Mouse (Mus musculus): Measurements from ENCODE around the gene Dnmt3a. TPM values are rescaled to one million over a fixed set of nuclear protein-coding genes. Genes with fewer than 3 reads are reported as not detected.

Dnmt3a gene
- polyA plus RNA-seq, 1 experiment from 2014 or later: 13.3 TPM

DNA sequence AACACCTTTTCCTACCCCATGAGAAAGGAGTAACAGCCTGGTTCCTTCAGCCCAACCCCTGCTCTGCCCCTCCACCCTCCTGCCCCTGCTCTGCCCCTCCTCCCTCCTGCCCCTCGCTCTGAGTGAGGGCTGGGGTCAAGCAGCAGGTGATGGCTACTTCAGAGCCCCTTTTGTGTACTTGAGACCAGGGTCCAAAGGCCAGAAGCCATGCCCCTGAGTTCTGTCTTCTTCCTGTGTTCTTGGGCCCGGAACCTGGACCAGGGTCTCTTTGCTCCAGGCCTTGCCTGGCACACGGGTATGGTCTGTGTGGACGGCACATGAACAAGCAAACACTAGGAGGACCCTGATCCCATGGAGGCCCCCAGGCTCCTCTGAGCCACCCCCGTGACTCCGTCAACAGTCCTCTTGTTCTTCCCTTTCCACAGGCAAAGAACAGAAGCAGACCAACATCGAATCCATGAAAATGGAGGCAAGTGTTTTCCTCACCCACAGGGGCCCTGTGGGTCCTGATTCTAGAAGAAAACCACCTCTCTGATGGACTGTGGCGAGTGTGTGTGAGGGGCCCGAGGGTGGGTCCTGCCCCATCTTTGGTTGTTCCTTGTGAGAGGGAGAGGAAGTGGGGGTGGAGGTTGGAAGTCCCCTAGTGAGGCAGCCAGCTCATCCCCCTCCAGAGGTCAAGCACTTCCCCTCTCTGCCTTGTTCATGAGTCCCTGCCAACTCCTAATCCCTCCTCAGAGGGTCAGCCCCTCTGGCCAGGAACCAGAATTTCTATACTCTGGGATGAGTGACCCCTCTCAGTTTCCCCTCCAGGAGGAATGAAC lies 66.8 kb downstream of the Dnmt3a start:
- no peak for TF ChIP-seq CTCF (IDR thresholded peaks at IDR 0.05)
- ChIA-PET CTCF (no interaction called here), POLR2A (no interaction called here)
- no peak for DNase-seq (ENCODE audit: low read depth, low spot score)
- no peaks in the 10 kb centered on the region for H3K27me3 ChIP-seq
- ATAC-seq: no peak
- in situ Hi-C loops (cut with MboI; ENCODE audit: low pct_unique_long_range_greater_than_20kb): no loop called here

DNA sequence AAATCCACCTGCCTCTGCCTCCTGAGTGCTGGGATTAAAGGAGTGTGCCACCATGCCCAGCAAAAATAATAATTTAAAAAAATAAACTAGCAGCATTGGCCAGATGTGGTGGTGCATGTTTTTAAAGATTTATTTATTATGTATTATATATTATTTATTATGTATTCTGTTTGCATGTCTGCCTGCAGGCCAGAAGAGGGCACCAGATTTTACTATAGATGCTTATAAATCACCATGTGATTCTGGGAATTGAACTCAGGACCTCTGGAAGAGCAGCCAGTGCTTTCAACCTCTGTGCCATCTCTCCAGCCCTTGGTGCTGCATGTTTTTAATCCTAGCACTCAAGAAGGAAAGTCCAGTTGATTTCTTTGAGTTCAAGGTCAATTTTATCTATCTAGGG lies 69.7 kb downstream of the Dnmt3a start:
- H3K27me3 ChIP-seq: no peaks in the 10 kb centered on the region
- in situ Hi-C loops (cut with MboI; ENCODE audit: low pct_unique_long_range_greater_than_20kb): no loop called here
- CTCF ChIA-PET: no interaction called here
- ATAC-seq (no peak), DNase-seq (ENCODE audit: low read depth, low spot score) (no peak)
- POLR2A ChIA-PET: no interaction called here
- TF ChIP-seq CTCF (IDR thresholded peaks at IDR 0.05): no peak

DNA sequence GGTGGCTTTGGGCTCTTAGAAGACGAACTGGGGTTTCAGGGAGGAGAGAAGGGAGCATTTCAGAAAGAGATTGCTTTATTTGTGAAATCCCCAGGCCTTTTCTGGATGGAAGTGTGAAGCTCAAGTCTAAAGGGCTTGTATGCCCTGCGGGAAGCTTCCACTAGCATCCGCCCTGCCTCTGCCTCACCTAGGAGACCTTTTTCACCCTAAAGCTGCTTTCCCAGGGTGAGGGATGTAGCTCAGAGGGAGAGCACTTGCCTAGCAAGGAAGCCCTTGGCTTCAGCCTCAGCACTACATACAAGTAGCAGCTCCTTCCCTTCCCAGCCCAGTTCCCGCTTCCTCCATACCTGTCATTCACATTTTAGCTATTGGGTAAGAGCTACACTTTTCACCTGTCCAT lies 71.6 kb downstream of the Dnmt3a start:
- ChIA-PET POLR2A (no interaction called here), CTCF (interaction anchor here (3.0 kb wide), 1 partner anchor 11 kb away, joined by 11 read pairs; no protein-coding TSS in a partner anchor)
- H3K27me3 ChIP-seq: no peaks in the 10 kb centered on the region
- in situ Hi-C loops (cut with MboI; ENCODE audit: low pct_unique_long_range_greater_than_20kb): no loop called here
- TF ChIP-seq CTCF (IDR thresholded peaks at IDR 0.05): no peak
- ATAC-seq (no peak), DNase-seq (ENCODE audit: low read depth, low spot score) (no peak)

DNA sequence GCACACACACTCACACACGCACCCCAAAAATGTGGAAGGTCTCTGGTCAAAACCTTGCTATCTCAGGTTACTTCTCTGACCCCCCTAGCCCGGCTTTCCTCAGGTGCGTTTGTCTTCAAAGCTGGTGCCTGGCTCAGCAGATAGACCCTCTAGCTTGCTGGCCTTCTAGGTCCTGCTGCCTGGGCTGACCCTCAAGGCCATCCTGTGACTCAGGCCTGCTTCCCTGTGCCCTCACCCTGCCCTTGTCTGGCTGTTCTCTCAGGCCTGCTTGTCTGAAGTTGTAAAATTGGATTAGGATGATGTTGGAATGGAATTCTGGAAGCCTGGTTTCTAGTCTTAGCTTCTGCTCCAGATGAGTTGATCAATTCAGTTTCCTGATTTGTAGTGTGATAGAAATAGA lies 75.7 kb downstream of the Dnmt3a start:
- in situ Hi-C loops (cut with MboI; ENCODE audit: low pct_unique_long_range_greater_than_20kb): no loop called here
- no peak for TF ChIP-seq CTCF (IDR thresholded peaks at IDR 0.05)
- ATAC-seq: no peak
- no peak for DNase-seq (ENCODE audit: low read depth, low spot score)
- ChIA-PET CTCF (no interaction called here), POLR2A (no interaction called here)
- no peaks in the 10 kb centered on the region for H3K27me3 ChIP-seq

DNA sequence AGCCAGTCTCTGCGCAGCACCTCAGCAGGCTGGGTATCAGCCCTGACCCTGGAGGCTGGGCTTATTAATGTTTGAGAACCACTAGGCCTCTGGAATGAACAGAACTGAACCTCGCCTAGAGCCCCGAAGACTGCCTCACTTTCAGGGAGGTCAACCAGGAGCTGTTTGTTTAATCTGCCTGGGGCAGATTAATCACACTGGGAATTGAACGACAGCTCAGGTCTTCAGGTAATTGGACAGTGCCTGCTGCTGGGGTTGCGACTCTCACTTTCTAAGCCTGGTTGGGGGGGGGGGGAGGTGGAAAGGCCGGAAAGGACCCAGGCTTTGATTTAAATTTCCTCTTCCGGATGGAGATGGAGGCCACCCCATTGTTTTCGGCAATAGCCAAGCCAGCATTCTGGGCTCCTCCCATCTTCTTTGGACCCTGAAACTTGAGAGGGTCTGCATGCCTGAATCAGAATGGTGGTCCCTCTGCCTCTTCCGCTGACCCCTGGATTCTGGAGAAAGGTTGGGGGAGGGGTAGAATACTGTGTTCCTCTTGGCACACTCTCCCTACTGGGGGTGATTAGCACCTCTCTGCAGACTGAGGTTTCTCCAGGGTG lies 79.2 kb downstream of the Dnmt3a start:
- CTCF ChIA-PET: no interaction called here
- POLR2A ChIA-PET: no interaction called here
- no peaks in the 10 kb centered on the region for H3K27me3 ChIP-seq
- DNase-seq (ENCODE audit: low read depth, low spot score): no peak
- no peak for TF ChIP-seq CTCF (IDR thresholded peaks at IDR 0.05)
- ATAC-seq: no peak
- in situ Hi-C loops (cut with MboI; ENCODE audit: low pct_unique_long_range_greater_than_20kb): no loop called here

DNA sequence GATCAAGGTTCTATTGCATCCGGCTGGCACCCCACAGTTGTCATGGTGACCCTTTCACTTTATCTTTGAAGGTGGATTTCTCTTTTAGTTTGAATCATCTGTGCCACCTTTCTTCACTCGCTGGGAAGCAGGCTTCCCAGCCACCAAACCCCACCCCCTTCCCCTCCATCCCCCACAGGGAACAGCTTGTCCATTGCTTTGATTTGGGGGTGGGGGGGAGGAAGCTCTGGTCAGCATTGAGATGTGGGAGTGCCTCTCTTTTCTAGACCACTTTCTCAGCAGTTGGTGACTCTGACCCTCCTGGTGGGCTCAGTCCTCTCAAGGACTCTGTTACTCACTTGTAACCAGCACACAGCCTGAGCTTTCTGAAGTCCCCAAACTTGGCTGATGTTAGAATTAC lies 80.8 kb downstream of the Dnmt3a start:
- in situ Hi-C loops (cut with MboI; ENCODE audit: low pct_unique_long_range_greater_than_20kb): no loop called here
- CTCF ChIA-PET: interaction anchor here (3.3 kb wide), 1 partner anchor 9 kb away, joined by 11 read pairs; no protein-coding TSS in a partner anchor
- no peaks in the 10 kb centered on the region for H3K27me3 ChIP-seq
- no peak for TF ChIP-seq CTCF (IDR thresholded peaks at IDR 0.05)
- POLR2A ChIA-PET: interaction anchor here (0.5 kb wide), 1 partner anchor 52 kb away, joined by 3 read pairs; no protein-coding TSS in a partner anchor
- ATAC-seq (no peak), DNase-seq (ENCODE audit: low read depth, low spot score) (no peak)

DNA sequence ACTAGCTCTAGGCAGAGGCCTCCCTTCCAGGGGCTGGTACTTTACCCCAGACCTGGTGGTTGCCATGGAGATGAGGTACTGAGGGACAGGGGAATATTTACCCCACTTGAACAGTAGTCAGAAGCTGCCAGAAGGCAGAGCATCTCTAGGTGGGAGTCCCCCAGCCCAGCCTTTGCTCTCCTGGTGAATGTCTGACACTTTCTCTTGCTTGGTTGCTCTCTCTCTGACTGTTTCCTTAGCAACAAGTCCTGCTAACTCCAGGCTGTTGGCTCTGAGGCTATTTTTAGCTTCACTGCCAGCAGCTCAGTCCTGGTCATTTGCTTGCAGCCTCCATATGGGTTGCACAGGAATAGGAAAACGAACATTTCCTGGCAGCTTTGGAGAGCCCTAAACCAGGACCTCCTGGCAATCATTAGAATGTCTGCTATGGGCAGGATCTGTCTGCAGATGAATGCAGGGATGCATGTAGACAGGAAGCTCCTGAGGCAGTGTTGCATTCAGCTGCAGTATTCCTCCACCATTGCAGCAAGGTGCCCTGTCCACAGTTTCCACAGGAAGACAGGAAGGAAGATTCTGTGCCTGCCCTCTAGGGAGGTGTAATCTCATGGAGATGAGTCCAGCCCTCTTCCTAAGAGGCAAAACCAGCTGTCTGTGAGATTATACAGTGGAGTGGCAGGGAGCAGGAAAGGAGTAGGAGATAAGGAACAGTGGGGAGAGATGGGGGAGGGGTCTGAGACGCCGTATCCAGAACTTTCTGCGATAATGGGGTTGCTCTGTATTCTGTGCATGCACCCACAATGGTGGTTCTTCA lies 81.9 kb downstream of the Dnmt3a start:
- ChIA-PET POLR2A (no interaction called here), CTCF (interaction anchor here (1.3 to 3.3 kb wide), 2 partner anchors 10 to 28 kb away, joined by 3 to 11 read pairs; no protein-coding TSS in a partner anchor)
- no peaks in the 10 kb centered on the region for H3K27me3 ChIP-seq
- peak; percentile 93 for ATAC-seq
- peak; percentile 47 for DNase-seq (ENCODE audit: low read depth, low spot score)
- in situ Hi-C loops (cut with MboI; ENCODE audit: low pct_unique_long_range_greater_than_20kb): no loop called here
- no peak for TF ChIP-seq CTCF (IDR thresholded peaks at IDR 0.05)

DNA sequence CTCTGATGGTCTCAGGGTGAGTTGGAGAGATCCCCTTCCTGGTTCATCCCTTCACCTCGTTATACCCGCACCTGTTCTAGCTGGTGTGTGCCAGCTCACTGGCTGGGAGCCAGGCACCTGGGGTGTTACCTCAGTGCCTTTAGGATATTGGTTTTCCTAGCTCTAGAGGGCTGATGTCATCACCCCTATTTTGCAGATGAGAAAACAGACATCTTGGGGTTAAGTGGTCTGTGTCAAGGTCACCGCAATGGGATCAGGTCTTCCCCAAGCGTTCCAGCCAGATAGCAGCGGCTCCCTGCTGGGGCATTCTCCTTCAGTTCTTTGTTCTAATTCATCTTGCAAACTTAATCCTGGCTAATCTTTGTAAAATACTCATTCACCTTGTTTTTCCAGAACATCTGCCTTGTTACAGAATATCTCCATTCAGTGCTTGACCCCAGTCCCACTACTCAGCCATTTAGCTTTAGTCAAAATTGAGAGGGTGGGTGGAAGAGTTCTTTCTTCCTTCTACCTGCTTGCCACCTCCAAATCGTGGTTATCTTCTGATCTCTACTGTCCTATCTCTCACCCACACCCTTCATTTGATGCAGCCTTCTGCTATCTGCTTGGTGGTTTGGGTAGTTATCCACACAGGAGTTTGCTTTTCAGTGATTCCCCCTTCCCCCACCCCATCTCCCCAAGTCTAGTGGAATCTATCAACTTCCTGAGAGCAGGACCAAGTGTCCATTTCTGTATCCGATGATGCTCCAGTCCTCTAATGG lies 84.2 kb downstream of the Dnmt3a start:
- in situ Hi-C loops (cut with MboI; ENCODE audit: low pct_unique_long_range_greater_than_20kb): no loop called here
- DNase-seq (ENCODE audit: low read depth, low spot score) (no peak), ATAC-seq (no peak)
- ChIA-PET CTCF (no interaction called here), POLR2A (no interaction called here)
- no peak for TF ChIP-seq CTCF (IDR thresholded peaks at IDR 0.05)
- no peaks in the 10 kb centered on the region for H3K27me3 ChIP-seq

DNA sequence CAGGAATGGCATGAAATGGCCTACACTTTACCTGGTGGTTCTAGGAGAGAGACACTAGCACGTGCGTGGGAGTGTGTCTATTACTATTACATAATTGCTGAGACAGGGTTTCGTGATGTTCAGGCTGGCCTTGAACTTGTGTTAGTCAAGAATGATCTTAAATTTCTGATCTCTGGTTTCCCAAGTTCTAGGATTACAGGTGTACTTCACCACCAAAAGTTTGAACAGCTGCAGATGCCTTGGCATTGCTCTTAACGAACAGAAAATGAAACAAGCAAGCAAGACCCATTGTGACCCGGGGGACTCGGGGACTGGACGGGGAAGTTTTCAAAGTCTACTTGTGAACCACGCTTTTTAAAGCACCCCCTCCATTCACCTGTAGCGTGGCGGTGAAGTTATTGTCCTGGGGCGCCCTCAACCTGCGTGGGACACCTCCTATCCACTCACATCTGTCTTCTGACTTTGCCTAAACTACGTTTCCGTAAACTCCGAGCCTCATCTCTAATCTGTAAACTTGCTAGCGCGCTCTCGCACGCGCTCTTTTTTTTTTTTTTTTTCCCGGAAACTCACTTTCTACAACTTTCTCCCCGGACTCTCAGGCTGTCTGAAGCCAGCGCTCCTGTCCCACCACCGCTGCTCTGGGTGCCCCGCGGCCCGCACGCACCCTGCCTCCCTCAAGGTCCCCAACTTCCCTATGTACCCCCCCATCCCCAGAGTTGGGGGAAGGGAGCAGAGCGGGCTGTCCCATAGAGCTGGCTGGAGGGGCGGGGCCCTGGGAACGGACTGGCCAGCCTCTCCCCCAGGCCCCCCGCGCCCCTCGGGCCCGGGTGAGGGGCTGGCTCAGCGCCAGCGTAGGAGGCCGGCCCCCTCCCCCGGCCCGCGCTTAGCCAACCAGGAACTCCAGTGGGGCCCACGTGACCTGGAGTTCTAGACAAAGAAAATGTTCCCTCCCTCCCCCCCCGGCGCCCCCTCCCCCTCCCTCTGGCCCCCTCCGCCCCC lies 85.2 kb downstream of the Dnmt3a start:
- POLR2A ChIA-PET: no interaction called here
- no peak for TF ChIP-seq CTCF (IDR thresholded peaks at IDR 0.05)
- H3K27me3 ChIP-seq: no peaks in the 10 kb centered on the region
- DNase-seq (ENCODE audit: low read depth, low spot score) (no peak), ATAC-seq (no peak)
- in situ Hi-C loops (cut with MboI; ENCODE audit: low pct_unique_long_range_greater_than_20kb): no loop called here
- CTCF ChIA-PET: no interaction called here
